Mouse (Mus musculus) cerebellum, postnatal 10 days (tissue): Measurements from ENCODE around the gene Gm20388.
"Not testable (repeated sequence)": the region's sequence is repeated elsewhere in the genome, so short reads cannot be mapped to it uniquely, and the experiment has no call there.

ENCODE experiments used
- DNase-seq, 2 experiments: peaks; one replicate each; pipeline ENCODE4 v3.0.0; 2021; ENCODE audit warnings: mixed read lengths in 2 of 2

Gene Gm20388

GRCm38 (mm10) chr8:121307723-121308122 is 1397.1 kb downstream of the Gm20388 start:
- DNase-seq, result peak; percentile 81 to 85

DNA sequence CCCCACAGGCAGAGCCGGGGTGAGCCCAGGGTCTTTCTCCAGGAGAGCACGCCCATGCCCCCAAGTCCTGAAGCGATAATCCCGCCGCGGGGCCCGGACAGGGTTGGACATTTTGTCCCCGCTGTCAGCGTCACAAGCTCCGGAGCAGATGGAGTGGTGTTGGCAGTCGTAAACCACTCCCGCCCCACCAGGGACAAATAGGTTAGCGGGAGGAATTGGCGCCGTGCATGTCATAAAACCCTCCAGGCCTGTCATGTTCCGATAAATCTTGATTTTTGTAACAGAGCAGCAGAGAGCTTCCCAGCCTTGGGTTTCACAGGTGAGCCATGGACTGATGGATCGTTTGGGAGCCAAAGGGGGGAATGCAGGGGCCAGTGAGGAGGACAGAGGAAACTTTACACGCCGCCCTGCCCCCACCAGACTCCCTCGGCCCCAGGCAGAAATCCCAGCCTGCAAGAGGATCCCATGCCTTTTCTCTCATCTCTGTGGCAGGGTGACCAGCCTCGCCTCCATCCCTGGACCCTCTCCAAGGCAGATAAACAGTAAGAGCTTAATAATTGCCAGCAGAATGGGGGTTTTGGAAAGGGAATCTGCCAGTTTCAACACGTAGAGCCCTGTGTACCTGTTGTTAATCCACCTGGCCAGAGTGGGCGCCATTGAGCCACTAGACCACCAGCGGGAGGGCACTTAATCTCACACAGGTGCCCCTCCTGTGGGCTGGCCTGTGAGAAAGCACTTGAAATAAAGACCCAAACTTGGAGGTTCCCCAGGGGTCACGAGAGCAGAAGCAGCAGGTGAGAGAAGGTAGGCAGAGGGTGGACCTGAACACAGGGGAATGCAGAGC is 1400.6 kb downstream of the Gm20388 start:
- peak; percentile 60 to 63 for DNase-seq

DNA sequence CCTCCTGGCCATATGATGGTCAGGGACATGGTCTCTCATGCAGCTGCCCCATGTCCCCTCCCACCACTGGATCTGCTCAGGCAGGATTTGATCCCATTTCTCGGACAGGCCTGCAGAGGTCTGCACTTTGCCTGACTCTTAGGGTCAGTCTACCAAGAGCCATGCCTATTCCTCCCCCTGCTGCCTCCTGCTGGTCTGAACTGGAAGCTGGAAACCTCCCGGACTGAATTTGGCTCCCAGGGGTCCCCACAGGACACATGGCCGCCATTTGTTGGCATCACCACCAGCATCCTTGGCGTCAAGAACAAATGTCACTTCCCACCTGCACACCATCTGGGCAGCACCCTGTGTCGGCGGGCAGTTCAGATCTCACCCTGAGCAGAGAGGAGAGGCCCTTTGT is 1402.8 kb downstream of the Gm20388 start:
- DNase-seq, result peak in 1 of 2 experiments; percentile 29

GRCm38 (mm10) chr8:121314036-121314435 is 1403.4 kb downstream of the Gm20388 start:
- DNase-seq, result no peak

- no peak for DNase-seq
Measured at GRCm38 (mm10) chr8:121315569-121315968, 1404.9 kb downstream of the Gm20388 start.

DNA sequence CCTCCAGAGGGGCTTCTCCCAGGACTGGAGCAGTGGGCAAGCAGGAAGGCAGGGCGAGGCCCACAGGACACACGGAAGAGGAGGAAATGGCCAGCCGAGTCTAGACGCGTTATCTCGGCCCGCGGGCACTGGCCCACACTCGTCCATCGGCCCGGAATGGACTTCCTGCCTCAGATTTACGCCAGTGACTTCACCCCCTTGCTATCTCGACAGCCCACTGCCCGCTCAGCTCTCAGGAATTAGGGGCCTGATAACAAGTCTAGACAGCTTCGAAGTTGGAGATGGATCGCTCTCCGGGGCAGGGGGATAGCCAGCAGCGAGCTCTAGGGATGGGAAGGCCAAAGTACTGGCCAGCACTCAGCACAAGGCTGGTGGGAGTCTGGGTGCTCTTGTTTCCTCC is 1405.4 kb downstream of the Gm20388 start:
- no peak for DNase-seq

DNA sequence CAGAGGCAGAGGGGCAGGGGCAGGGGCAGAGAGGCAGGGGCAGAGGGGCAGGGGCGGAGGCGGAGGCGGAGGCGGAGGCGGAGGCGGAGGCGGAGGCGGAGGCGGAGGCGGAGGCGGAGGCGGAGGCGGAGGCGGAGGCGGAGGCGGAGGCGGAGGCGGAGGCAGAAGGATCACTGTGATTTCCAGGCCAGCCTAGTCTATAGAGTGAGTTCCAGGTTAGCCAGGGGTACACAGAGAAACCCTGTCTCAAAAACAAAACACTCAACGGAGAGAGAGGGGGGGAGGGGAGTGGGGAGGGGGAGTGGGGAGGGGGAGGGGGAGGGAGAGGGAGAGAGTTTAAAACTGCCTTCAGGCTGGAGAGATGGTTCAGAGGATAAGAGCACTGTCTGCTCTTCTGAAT is 1408.1 kb downstream of the Gm20388 start:
- not testable (repeated sequence) for DNase-seq

DNA sequence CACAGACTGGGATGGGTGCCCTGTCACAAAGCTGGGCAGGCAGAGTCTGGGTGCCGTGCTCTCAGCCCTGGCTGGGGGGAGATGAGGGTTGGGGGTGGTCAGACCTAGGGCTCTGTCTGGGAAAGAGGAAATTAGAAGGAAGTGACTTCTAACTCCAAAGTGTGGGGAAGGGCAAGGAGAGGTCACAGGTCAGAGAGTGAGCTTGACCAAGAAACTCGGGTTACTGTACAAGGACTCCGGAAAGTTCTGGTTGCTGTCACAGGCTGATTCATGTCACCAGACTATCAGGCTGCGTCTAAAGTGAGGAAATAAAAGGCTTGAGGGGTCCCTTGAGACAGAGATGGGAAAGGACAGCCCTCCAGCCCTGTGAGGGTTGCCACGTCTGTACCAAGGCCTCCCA is 1408.8 kb downstream of the Gm20388 start:
- no peak for DNase-seq

DNA sequence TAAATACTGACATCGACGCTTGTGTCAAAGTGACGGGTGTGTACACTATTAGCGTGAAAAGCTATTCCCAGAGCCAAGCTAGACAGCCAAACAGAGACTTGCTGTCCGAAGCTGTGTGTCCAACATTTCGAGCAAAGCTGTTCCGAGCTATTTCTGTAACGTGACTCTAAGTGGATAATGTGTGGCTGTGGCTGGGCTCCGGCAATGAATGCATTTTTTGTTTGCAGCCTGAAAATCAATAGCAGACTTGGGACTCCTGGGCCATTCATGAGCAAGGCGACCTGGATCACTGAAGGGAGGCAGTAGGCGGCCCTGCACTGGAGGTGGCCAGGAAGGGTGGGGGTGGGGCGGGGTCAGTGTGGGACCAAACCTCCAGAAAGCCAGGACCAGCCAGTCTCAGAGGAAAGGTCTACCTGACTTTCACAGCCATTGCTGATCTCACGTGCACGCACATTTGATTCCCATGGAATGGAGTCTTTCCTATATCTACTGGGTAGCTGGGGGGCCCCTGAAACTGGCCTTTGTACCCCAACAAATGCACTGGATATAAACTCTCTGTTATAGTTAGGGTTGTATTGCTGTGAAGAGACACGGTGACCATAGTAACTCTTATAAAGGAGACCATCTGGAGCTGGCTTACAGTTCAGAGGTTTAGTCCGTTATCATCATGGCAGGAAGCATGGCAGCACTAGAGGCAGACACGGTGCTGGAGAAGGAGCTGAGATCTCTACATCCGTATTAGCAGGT is 1415.7 kb downstream of the Gm20388 start:
- no peak for DNase-seq

- no peak for DNase-seq
Measured at GRCm38 (mm10) chr8:121332436-121332835, 1421.8 kb downstream of the Gm20388 start.

GRCm38 (mm10) chr8:121334495-121335424 is 1424.1 kb downstream of the Gm20388 start:
- no peak for DNase-seq

DNA sequence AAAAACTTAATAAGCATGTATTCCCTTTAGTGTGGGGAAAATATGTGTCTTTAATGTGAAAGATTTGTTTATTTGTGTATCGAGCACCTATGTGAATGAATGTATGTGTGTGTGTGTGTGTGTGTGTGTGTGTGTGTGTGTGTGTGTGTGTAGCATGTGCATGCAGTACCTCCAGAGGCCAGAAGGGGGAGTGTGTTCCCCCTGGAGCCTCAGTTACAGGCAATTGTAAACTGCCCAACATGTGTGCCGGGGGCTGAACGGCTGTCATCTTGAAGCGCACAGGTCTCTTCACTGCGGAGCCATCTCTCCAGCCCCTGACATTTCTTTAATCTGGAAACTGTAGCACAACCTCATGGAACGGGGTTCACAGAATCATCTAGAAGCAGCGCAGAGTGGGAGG is 1425.0 kb downstream of the Gm20388 start:
- no peak for DNase-seq

- no peak for DNase-seq
Measured at GRCm38 (mm10) chr8:121342931-121343330, 1432.3 kb downstream of the Gm20388 start.

DNA sequence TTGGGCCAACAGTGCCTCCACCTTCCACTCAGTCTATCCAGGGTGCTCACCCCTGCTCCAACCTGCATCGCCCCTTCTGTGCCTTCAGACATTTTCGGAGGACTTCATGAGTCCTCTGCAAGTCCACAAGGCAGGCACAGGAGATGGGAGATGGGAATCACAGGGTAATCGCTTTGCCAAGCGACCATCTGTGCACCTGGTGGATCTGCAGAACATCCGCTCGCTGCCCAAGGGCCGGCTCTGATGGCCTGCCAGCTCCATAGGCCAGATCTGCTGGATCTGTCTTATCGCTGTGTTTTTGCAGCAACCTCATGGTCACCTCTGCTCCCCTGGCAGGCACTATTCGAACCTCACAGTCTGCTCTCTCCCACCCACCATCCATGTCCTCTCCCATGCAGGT is 1433.8 kb downstream of the Gm20388 start:
- peak; percentile 41 to 46 for DNase-seq

DNA sequence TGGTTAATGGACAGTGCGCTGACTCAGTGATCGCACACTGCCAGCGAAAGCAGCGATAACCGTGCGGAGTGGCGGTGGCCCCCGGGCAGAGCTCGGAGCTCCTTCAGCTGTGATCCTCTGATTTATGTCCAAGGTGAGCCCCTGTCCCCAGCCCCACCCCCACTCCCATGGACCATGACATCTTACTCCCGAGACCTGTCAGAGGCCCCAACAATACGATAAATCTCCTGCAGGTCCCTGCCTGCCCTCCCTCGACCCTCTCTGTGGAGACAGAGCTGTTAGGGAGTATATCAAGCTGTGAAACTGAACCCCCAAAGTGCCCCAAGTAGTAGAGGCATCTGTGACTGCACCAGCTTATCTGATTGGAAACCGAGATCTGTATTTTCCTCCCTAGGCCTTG is 1435.5 kb downstream of the Gm20388 start:
- no peak for DNase-seq

DNA sequence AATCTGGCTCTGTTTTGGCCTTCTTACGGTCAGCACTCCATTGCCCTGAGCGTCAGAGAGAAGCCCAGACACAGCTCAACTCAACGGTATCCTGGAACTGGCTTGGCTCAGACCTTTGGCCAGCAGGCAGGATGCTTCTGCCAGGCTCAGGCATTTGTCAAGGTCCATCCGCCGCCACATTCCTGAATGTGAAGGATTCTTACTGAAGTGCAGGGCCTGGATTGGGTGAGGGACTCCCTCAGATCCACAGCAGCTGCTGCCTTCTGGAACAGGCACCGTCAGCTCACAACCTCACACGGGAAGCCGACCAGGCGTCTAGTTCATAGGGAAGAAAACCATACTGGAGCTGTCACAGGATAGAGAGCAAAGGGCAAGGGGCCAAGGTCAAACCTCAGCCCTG is 1436.2 kb downstream of the Gm20388 start:
- DNase-seq, result peak; percentile 81

GRCm38 (mm10) chr8:121348998-121349397 is 1438.4 kb downstream of the Gm20388 start:
- DNase-seq, result no peak

- no peak for DNase-seq
Measured at GRCm38 (mm10) chr8:121350803-121351202, 1440.2 kb downstream of the Gm20388 start.

GRCm38 (mm10) chr8:121354844-121355243 is 1444.2 kb downstream of the Gm20388 start:
- no peak for DNase-seq

- no peak for DNase-seq
Measured at GRCm38 (mm10) chr8:121357451-121357850, 1446.8 kb downstream of the Gm20388 start.

- DNase-seq, result no peak
Measured at GRCm38 (mm10) chr8:121358609-121359008, 1448.0 kb downstream of the Gm20388 start.

DNA sequence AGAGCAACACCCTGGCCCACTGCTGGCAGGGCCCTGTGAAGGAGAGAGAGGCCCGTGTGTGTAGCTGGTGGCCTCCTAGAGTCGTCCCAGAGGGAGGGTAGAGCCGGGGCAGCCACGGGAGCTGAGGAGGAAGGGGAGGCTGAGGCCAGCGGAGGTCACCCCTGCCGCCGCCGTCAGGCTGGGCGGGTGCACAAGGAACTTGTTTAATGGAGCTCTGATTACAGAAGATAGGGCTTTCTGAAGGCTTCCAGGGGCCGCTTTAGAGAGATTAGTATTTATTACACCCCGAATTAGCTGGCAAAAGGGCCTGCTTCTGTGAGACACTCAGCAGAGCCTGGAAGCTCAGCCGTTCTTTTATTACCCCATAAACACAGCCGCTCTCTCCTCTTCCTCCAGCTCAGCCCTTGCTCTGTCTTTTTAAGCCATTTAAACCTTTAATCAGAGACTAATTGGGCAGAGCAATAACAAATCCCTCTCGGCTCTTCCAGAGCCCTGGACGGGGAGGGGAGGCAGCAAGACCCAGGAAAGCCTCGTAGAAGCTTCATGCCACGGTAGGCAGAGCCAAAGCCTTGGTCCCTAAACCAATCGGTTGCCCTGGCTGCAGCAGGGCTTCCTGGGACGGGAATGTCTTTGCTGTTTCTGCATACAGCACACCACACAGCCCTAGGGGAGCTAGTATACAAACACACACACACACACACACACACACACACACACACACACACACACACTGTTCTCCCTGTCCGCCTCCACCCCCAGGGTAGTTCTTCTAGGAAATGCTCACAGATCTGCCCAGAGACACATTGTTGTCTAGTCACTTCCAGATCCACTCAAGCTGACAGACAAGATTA is 1448.7 kb downstream of the Gm20388 start:
- DNase-seq, result peak in 1 of 2 experiments; percentile 19
